Comparison of ENCODE assay signal across 8 mouse cellular contexts in the genomic region with DNA sequence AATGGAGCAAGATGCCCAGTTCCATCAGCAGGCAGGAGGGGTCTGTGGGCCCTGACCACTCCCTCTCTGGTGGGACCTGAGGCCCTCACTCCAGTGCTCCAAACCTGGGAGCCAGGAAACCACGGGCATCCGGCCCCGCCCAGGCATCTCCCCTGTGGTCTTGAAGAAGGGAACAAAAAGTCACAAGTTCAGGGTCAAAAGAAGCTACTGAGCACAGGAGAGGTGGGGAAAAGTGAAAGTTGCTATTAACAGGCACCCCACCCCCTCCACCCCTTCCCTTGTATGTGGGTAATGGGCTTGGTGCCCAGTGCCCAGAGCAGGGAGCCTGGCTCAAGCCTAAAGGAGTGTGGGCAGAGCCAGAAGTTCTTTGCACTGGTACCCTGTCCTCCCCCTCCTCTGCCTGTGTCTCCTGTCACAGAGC. TPM values are rescaled to one million over a fixed set of nuclear protein-coding genes. Genes with fewer than 3 reads are reported as not detected.
A peak's percentile ranks its signal among the peaks of the same experiment; 100 is the strongest.
DNase-seq lines count a peak whose midpoint lies in the region; ATAC-seq and TF ChIP-seq lines count a peak whose summit lies in the region.

No protein-coding gene starts in this region.

- H3K4me1 ChIP-seq in testis, adult 2 months (ENCODE audit: control insufficient read depth, insufficient read depth, low read length) = peaks cover 13% of the 10 kb centered on the region
- H3K4me1 ChIP-seq in forebrain, embryonic 12.5 days = peaks cover 75% of the 10 kb centered on the region
- H3K4me1 ChIP-seq in midbrain, embryonic 13.5 days (replicated peaks) = peaks cover 75% of the 10 kb centered on the region

- no peak for TF ChIP-seq CTCF in testis, adult 2 months (IDR thresholded peaks at IDR 0.05; ENCODE audit: control insufficient read depth, insufficient read depth, insufficient replicate concordance, low read depth, low read length)

- peak overlapping the region; percentile 38 for H3K4me2 ChIP-seq in forebrain, embryonic 12.5 days
- H3K4me2 ChIP-seq in midbrain, embryonic 13.5 days (replicated peaks) = peak overlapping the region; percentile 33

- DNase-seq in testis, postnatal 14 days (ENCODE audit: low spot score) = no peak
- DNase-seq in kidney, postnatal 36 days = peak; percentile 49 to 71
- DNase-seq in thymus, postnatal 14 days = peak; percentile 89
- no peak for DNase-seq in ovary, postnatal 36 days (ENCODE audit: low spot score)
- DNase-seq in left cerebral cortex, adult 9 months (ENCODE audit: low spot score in 2 of 2) = no peak

- peak overlapping the region; percentile 25 for H3K4me3 ChIP-seq in testis, adult 2 months (ENCODE audit: control insufficient read depth, low read depth, low read length)
- H3K4me3 ChIP-seq in forebrain, embryonic 12.5 days (replicated peaks) = no peak overlapping the region
- no peak overlapping the region for H3K4me3 ChIP-seq in midbrain, embryonic 13.5 days (replicated peaks)

- no peak overlapping the region for H3K27ac ChIP-seq in testis, adult 2 months (ENCODE audit: control insufficient read depth, insufficient read depth, low read depth, low read length)
- H3K27ac ChIP-seq in forebrain, embryonic 12.5 days = peak overlapping the region; percentile 100
- peak overlapping the region; percentile 98 for H3K27ac ChIP-seq in midbrain, embryonic 13.5 days

- H3K36me3 ChIP-seq in testis, adult 2 months (ENCODE audit: control insufficient read depth, insufficient read depth, low read length) = no peaks in the 10 kb centered on the region; the same call in 1 of the 2 replicates
- H3K36me3 ChIP-seq in forebrain, embryonic 12.5 days (replicated peaks) = peaks cover 36% of the 10 kb centered on the region
- peaks cover 34% of the 10 kb centered on the region for H3K36me3 ChIP-seq in midbrain, embryonic 13.5 days

- ATAC-seq in forebrain, embryonic 12.5 days (ENCODE audit: low FRiP score) = 0 out of 2 replicates have a peak, but pooled peaks have one; percentile 1
- ATAC-seq in midbrain, embryonic 13.5 days = 0 out of 2 replicates have a peak, but pooled peaks have one; percentile 2

- TF ChIP-seq POLR2A in testis, adult 2 months (IDR thresholded peaks at IDR 0.05; ENCODE audit: control insufficient read depth, low read depth, low read length) = no peak

- peak overlapping the region; percentile 43; the same call in 1 of the 2 replicates for H3K9ac ChIP-seq in forebrain, embryonic 12.5 days
- peak overlapping the region; percentile 40; the same call in 1 of the 2 replicates for H3K9ac ChIP-seq in midbrain, embryonic 13.5 days (replicated peaks)

- H3K27me3 ChIP-seq in testis, adult 2 months (ENCODE audit: control insufficient read depth, insufficient read depth, low read length) = no peaks in the 10 kb centered on the region
- no peaks in the 10 kb centered on the region for H3K27me3 ChIP-seq in forebrain, embryonic 12.5 days
- H3K27me3 ChIP-seq in midbrain, embryonic 13.5 days = no peaks in the 10 kb centered on the region

- H3K9me3 ChIP-seq in forebrain, embryonic 12.5 days = no peaks in the 10 kb centered on the region
- no peaks in the 10 kb centered on the region for H3K9me3 ChIP-seq in midbrain, embryonic 13.5 days

- WGBS in forebrain, embryonic 12.5 days = 42% methylated on average over 3 of the region's 3 CpGs
- WGBS in midbrain, embryonic 13.5 days = 20% methylated on average over 3 of the region's 3 CpGs

RNA-seq across cellular contexts. Expression of gene Dnajb12, which starts 17.6 kb away (rescaled TPM):
- polyA plus RNA-seq in testis, adult 2 months (2012; rRNA removed) = 47.0 and 47.7 TPM in 2 replicates
- polyA plus RNA-seq in forebrain, embryonic 12.5 days (2016; fragmentation: Nextera tagmentation; extraction: Ambion mirVana) = 21.2 and 22.7 TPM in 2 replicates
- polyA plus RNA-seq in midbrain, embryonic 13.5 days (2015; fragmentation: Nextera tagmentation; extraction: Ambion mirVana) = 18.3 and 18.6 TPM in 2 replicates

RNA-seq across cellular contexts. Expression of gene Ddit4, which starts 54.7 kb away (rescaled TPM):
- 19.9 and 23.0 TPM in 2 replicates for polyA plus RNA-seq in testis, adult 2 months (2012; rRNA removed)
- 58.9 and 61.6 TPM in 2 replicates for polyA plus RNA-seq in forebrain, embryonic 12.5 days (2016; fragmentation: Nextera tagmentation; extraction: Ambion mirVana)
- 48.5 and 58.7 TPM in 2 replicates for polyA plus RNA-seq in midbrain, embryonic 13.5 days (2015; fragmentation: Nextera tagmentation; extraction: Ambion mirVana)

Comparison
In these comparisons a context has a peak if more than half of its experiments do, and no peak if none do; other contexts are left out.
1. DNase-seq: peak in kidney, postnatal 36 days (2 of 2) and thymus, postnatal 14 days (single experiment); none in testis, postnatal 14 days (single experiment), ovary, postnatal 36 days (single experiment) and left cerebral cortex, adult 9 months (0 of 2).